Mouse (Mus musculus): Measurements from ENCODE around the gene Mydgf.

The Mydgf gene

DNA sequence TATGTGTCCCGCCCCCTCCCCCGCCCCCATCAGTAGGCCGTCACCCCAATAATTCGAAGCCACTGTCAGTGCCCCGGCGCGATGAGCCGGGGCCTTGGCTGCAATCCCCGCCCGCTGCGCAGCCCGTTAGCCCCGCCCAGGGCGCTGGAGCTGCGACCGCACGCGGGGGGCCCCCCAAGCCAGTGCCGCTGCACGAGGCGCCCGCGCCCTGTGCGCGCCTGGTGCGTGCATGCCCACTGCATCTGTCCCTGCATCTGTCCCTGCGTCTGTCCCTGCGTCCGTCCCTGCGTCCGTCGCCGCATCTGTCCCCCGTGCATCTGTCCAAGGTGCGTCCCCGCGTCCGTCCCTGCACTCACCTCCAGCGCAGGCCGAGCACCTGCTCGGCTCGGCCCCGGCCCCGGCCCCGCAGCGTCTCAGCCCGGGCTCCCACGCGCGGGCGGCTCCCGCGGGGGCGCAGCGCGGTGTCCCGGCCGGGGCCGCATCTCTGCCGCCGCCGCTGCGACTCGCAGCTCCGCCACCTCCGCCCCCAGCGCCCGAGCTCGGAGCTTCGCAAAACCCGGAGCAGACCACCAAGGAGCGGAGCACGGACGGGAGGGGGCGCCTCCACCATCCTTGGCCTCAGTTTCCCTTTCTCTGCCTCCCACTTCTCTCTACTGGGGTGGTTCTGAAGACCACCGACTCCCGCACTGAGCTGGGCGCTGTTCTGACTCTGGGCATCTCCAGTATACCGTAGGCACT lies 43.7 kb downstream of the Mydgf start, which contains the start of gene Sema6b:
Sema6b (minus strand) TSS at position 486 of the 738 bp plus-strand sequence.
- DNase-seq = peak in 1 of 2 experiments; percentile 72

DNA sequence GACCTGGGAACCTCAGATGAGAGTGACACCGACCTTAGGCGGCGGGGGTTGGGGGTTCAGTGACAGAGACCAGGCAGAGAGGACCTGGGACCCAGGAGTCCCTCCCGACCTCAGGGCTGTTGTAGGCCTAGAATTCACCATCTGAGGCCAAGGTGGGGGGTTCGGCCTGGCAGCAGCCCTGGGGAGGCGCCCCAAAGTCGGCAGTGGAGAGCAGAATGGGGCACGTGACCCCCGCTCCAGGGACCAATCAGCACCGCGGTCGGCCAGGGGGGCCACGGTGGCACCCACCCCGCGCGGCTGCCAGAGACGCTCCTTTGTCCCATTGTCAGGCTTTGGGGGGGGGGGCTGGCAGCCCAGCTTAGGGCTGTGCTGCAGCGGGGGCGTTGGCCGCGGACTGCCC lies 44.4 kb downstream of the Mydgf start:
- DNase-seq = no peak

DNA sequence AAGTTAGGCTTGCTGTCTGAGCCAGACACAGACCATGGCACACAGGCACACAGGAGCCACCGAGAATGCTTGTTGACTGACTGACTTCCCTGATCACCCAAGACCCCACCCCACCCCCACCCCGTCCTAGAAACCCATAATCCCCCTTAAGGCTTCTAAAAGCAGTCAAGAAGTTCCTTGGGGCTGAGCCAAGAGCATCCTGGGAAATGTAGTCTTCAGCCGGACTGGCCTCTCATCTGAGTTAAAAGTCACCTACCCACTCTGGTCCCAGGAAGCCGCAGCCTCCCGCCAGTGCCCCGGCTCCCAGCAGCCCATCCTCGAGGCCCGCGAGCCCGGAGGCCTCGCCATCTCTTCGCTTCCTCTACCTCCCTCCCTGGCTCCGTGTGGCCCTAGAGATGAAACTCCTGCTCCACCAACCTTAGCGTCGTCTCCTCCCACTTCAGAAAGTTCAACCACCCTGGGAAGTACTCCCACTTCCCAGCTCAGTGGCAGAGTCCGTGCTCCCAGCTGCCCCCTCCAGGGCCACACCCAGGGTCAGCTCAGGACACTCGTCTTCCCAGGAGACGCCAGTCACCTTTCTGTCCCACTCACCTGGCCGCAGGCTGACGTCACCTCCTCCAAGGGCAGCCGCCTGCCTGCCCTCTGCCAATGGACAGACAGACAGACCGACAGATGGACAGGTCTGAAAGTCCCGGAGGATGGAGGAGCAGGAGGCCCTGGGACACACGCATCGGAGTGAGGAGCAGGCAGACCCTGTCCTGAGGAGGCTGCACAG lies 45.7 kb downstream of the Mydgf start:
- DNase-seq = peak in 1 of 2 experiments; percentile 44

DNA sequence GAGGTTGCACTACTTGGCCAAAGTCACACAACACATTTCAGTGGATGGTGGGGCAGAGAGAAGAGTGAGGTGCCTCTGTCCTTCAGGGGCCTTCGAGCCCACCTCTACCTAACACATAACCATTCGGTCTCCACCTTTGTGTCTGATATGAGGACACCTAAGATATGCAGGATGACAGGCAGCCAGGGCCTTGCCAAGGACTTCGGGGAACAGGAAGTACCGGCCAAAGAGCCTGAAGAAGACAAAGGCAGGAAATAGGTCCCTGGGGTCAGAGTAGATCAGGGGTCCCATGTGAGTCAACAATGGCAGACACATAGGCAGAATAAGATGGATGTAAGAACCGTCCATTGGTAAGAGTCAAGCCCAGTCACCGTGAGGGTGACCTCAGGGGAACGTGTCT lies 47.2 kb downstream of the Mydgf start:
- no peak for DNase-seq

DNA sequence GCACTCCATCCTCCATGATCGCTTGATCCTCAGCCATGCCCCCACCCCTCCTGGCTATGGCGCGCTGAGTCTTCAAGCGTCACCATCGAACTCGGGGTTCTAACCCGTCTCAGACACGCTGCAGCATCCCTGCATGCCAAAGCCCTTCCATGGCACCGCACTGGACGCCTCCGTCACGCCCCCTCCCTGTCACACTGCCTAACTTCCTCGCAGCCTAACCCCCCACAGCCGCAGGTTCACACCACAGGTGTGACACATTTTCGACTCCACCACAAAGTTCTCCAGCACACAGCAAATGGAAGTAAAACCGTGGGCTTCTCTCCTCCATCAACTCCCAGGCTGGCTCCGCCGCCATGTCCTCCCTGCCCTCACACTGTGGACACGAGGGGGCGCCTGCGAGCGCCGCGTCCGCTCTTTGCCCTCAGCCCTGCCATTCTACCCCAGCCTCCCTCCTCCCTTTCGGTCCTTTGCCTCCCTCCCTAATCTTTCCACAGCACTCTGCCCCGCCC lies 49.2 kb downstream of the Mydgf start:
- peak; percentile 60 to 90 for DNase-seq

DNA sequence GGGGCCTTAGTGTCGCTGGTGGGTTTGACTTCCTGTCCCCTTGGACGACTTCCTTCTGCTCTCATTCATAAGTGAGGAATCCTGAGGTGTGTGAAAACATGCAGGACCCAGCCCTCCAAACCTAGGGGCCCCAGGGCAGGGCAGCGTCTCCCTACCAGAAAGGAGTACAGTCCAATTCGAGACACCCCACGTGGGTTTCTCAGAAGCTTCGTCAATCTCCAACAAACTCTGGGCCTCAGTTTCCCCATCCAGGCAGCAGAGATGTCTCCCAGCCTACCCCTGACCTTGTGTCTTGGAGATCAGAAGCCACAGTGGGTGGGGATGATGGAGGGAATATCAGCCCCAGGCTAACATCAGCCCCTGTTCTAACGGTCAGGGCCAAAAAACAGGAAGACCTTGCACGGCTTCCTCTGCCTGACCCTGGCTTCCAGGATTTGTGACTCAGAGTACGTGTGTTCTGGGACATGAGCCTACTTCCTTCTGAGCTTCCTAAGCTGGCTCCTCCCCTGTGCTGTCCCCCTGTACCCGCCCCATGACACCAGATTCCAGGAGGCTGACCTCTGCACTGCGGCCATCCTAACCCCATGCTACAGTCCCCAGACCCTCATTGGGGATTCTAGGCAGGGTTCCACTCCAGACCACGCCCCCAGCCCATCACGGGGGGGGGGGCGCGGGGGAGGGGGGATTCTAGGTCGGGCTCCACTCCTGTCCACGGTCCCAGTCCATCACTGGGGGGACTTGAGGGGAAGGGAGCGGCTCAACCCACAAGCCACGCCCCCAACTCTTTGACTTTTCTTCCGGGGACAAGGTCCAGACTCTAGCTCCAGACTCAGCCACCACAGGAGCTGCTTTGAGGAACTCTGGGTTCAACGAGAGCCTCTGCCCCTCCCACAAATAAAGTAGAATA lies 50.0 kb downstream of the Mydgf start:
- peak; percentile 86 to 87 for DNase-seq

DNA sequence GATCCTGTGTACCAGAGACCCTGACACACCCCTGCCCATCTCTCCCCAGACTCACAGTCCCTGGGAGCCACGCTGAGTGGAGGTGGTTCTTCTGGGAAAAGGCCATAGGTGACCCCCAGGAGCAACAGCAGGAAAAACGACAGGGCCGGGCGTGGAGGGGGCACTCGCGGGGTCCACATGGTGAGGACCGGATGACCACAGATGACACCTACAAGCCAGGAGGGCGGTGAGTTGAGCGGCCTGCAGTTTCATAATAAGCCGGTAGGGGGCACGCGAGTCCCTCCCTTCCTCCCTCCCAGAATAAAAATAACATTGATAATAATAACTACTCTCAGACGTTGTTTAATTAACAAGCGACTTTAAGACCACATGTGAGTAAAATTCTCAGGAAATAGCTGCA lies 51.1 kb downstream of the Mydgf start:
- DNase-seq = peak; percentile 62 to 83

DNA sequence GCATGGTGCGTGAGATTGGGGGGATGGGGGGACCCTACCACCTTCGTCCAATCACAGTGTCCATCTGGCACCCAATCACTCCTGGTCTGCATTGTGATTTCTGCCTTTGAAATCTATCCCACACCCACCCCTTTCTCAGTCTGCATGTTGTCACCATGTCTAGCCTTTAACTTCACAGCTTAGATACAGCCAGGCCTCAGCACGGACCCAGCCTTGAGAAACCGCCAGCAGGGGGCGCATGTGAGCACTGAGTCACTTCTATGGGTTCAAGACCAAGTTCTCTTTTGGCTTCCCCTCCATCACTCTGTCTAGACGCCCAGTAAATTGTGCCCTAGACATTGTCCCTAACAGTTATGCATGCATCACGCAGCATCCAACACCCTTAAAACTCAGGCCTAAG lies 51.9 kb downstream of the Mydgf start:
- DNase-seq = peak; percentile 61 to 90

DNA sequence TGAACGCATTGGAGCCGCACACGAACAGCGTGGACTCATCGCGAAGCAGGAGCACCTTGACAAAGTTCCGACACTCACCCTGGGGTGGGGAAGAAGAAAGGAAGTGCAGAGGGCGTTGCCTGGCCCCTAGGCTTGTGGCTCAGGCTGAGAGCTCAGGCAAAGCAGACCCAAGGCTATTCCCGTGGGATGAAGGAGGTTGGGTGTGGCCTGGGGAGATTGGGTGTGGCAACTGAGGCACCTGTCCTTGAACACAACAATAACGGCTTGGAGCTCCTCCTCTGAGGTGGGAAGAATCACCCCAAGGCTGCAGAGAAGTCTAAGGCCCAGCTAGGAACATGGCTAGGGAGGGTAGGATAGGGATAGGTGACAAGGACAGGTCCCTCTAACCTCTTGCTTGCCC lies 52.6 kb downstream of the Mydgf start:
- no peak for DNase-seq

DNA sequence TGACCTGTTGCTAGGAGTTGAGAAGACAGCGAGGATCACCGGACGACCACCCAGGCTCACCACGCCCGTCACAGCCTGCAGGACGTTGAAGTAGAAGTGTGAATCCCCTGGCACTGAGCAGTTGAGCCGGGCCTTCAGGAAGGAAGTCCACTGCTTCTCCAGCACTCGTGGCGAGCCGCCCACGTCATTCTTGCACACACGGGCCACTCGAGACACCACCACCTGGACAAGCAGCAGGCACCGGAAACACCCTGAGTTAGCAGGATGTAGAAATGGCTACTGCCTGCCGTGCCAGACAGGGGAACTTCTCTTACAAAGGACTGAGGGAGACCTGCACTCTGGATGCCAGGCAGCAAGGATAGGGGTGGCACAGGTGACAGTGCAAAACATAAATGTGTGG lies 55.5 kb downstream of the Mydgf start:
- no peak for DNase-seq

DNA sequence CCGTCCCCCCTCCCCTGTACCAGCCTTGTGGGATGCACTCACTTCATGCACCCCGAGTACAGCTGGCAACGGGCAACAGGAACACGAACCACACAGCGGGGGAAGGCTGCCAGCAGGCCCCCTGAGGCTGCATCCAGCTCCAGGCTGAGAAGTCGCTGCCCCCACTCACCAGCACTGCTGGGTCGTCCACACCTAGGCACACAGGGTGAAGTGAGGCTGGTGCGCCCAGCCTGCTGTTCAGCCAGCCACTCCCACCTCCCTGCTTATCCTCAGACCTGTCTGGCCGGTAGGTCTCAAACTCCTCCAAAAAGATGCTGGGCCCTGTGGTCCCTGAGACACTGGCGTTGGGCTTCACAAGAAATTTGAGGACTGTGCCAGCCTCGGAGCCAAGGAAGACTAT lies 57.5 kb downstream of the Mydgf start:
- no peak for DNase-seq

Data from kidney, postnatal 36 days (tissue).